ENCODE assay signal across 19 mouse cellular contexts in the genomic region with DNA sequence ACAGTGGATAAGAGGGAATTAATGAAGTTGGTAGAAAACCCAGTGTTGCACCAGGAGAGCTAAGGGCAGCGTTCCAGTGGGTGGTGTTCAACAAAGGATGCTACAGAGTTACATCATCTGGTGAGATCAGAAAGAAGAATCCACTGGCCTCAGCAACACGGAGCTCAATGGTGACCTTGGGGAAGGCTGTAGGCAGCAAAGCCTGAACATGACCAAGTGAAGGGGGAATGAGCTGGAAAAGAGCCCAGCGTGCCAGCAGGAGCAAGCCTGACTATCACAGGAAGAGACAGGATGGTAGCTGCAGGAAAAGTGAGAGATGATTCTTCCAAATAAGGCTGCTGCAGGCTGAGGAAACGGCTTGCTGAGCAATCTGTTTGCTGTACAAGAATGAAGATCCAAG. TPM values are rescaled to one million over a fixed set of nuclear protein-coding genes. Genes with fewer than 3 reads are reported as not detected.
A peak's percentile ranks its signal among the peaks of the same experiment; 100 is the strongest.
DNase-seq lines count a peak whose midpoint lies in the region; ATAC-seq and TF ChIP-seq lines count a peak whose summit lies in the region.
"Had no signal": no experiment of that assay in that cellular context is flagged by ENCODE, and none has a peak within 500 bp of the region (broad histone marks: within the 10 kb centered on the region; RNA-seq: fewer than 3 reads in every experiment).

No protein-coding gene starts in this region.

- POLR2A ChIA-PET in Patski (lab: Charles Lee), result no interaction called here

- H3K36me3 ChIP-seq in hindbrain, embryonic 16.5 days (ENCODE audit: control insufficient read depth, insufficient read depth, low read length), result peaks cover 4% of the 10 kb centered on the region; the same call in 1 of the 2 replicates
- peaks cover 16% of the 10 kb centered on the region for H3K36me3 ChIP-seq in hindbrain, embryonic 13.5 days
- H3K36me3 ChIP-seq: midbrain, embryonic 15.5 days had no signal

- no peaks in the 10 kb centered on the region for H3K9me3 ChIP-seq in hindbrain, embryonic 16.5 days (ENCODE audit: control insufficient read depth, low read length)
- no peaks in the 10 kb centered on the region for H3K9me3 ChIP-seq in hindbrain, embryonic 13.5 days
- H3K9me3 ChIP-seq: embryonic facial prominence, embryonic 12.5 days; heart, embryonic 10.5 days; hindbrain, embryonic 15.5 days; midbrain, embryonic 15.5 days had no signal

- 77% methylated on average over 4 of the region's 4 CpGs for WGBS in hindbrain, embryonic 16.5 days
- 82% methylated on average over 4 of the region's 4 CpGs for WGBS in hindbrain, embryonic 13.5 days

- H3K4me3 ChIP-seq in hindbrain, embryonic 16.5 days (ENCODE audit: low read length), result no peak overlapping the region
- no peak overlapping the region for H3K4me3 ChIP-seq in hindbrain, embryonic 13.5 days
- H3K4me3 ChIP-seq: embryonic facial prominence, embryonic 12.5 days; heart, embryonic 10.5 days; hindbrain, embryonic 15.5 days; limb, embryonic 12.5 days; midbrain, embryonic 15.5 days had no signal

- 0 out of 2 replicates have a peak overlapping the region, but pooled peaks have one; percentile 17 for H3K27ac ChIP-seq in hindbrain, embryonic 16.5 days (ENCODE audit: low read depth, low read length)
- no peak overlapping the region for H3K27ac ChIP-seq in hindbrain, embryonic 13.5 days
- H3K27ac ChIP-seq: embryonic facial prominence, embryonic 12.5 days; heart, embryonic 10.5 days; hindbrain, embryonic 15.5 days; limb, embryonic 12.5 days; liver, embryonic 14.5 days; midbrain, embryonic 15.5 days had no signal

- no peaks in the 10 kb centered on the region for H3K27me3 ChIP-seq in hindbrain, embryonic 16.5 days (replicated peaks; ENCODE audit: control insufficient read depth, insufficient read depth, low read length)
- H3K27me3 ChIP-seq in hindbrain, embryonic 13.5 days, result no peaks in the 10 kb centered on the region
- H3K27me3 ChIP-seq in Patski, result no peaks in the 10 kb centered on the region
- H3K27me3 ChIP-seq: embryonic facial prominence, embryonic 12.5 days; hindbrain, embryonic 15.5 days; limb, embryonic 12.5 days; midbrain, embryonic 15.5 days had no signal

- TF ChIP-seq CTCF in Patski (IDR thresholded peaks at IDR 0.05), result no peak

- in situ Hi-C loops in Patski (cut with MboI; ENCODE audit: low pct_unique_long_range_greater_than_20kb), result no loop called here

- peak; percentile 10 for DNase-seq in cerebellum, adult 9-11 months
- DNase-seq in cerebellum, adult 8-10 months, result no peak
- peak; percentile 41 for DNase-seq in Patski (ENCODE audit: low read depth, low spot score)
- DNase-seq in brain, adult 2 months (ENCODE audit: low read depth, low spot score), result peak; percentile 62
- DNase-seq in heart, postnatal 4 days, result no peak
- DNase-seq: gastrocnemius, postnatal 25 days; kidney, adult 18-20 months; kidney, postnatal 14 days; thymus, postnatal 4 days had no signal

- H3K9ac ChIP-seq in hindbrain, embryonic 16.5 days (ENCODE audit: low read depth, low read length), result no peak overlapping the region
- H3K9ac ChIP-seq in hindbrain, embryonic 13.5 days, result no peak overlapping the region
- H3K9ac ChIP-seq: embryonic facial prominence, embryonic 12.5 days; hindbrain, embryonic 15.5 days; limb, embryonic 12.5 days; liver, embryonic 14.5 days; midbrain, embryonic 15.5 days had no signal

- no peak for ATAC-seq in hindbrain, embryonic 16.5 days
- no peak for ATAC-seq in hindbrain, embryonic 13.5 days (ENCODE audit: low FRiP score)
- peak; percentile 57 for ATAC-seq in Patski
- ATAC-seq: activated CD4-positive, CD25-positive, alpha-beta regulatory T cell, adult 4 months; forebrain, embryonic 16.5 days; midbrain, embryonic 15.5 days had no signal

- CTCF ChIA-PET in Patski (lab: Charles Lee), result interaction anchor here (0.9 kb wide), 1 partner anchor 88 kb away, joined by 5 read pairs; no protein-coding TSS in a partner anchor

- H3K4me2 ChIP-seq in hindbrain, embryonic 16.5 days (ENCODE audit: low read length), result no peak overlapping the region
- H3K4me2 ChIP-seq in hindbrain, embryonic 13.5 days, result no peak overlapping the region
- H3K4me2 ChIP-seq: embryonic facial prominence, embryonic 12.5 days; hindbrain, embryonic 15.5 days; limb, embryonic 12.5 days; midbrain, embryonic 15.5 days had no signal

- H3K4me1 ChIP-seq in hindbrain, embryonic 16.5 days (ENCODE audit: control insufficient read depth, insufficient read depth, low read depth, low read length), result no peaks in the 10 kb centered on the region
- no peaks in the 10 kb centered on the region for H3K4me1 ChIP-seq in hindbrain, embryonic 13.5 days (replicated peaks)
- H3K4me1 ChIP-seq: embryonic facial prominence, embryonic 12.5 days; heart, embryonic 10.5 days; hindbrain, embryonic 15.5 days; limb, embryonic 12.5 days; midbrain, embryonic 15.5 days had no signal

RNA-seq across cellular contexts. Expression of gene Cartpt, which starts 46.5 kb away (rescaled TPM):
- 27.1 and 32.9 TPM in 2 replicates for polyA plus RNA-seq in hindbrain, embryonic 16.5 days (2015; fragmentation: Nextera tagmentation; extraction: Ambion mirVana)
- 18.8 and 24.4 TPM in 2 replicates for polyA plus RNA-seq in hindbrain, embryonic 13.5 days (2015; fragmentation: Nextera tagmentation; extraction: Ambion mirVana)
- polyA plus RNA-seq in Patski (2021), result not detected
- total RNA-seq in heart, postnatal 4 days (2021), result under 1 TPM; 0.34 to 0.48 TPM
- total RNA-seq: gastrocnemius, postnatal 25 days had no signal
- polyA plus RNA-seq: activated CD4-positive, CD25-positive, alpha-beta regulatory T cell, adult 4 months; limb, embryonic 12.5 days; liver, embryonic 14.5 days had no signal

Comparison
In these comparisons a context has a peak if more than half of its experiments do, and no peak if none do; other contexts are left out.
1. DNase-seq: peak in cerebellum, adult 9-11 months (single experiment), Patski (single experiment) and brain, adult 2 months (single experiment); none in cerebellum, adult 8-10 months (single experiment) and heart, postnatal 4 days (single experiment).
2. RNA of gene Cartpt, which starts 46.5 kb away (polyA plus RNA-seq): 27.1 to 32.9 TPM in hindbrain, embryonic 16.5 days and 18.8 to 24.4 TPM in hindbrain, embryonic 13.5 days; not detected in Patski (single experiment); every median in the first group is over 10 times any median in the second.